Mouse (Mus musculus): Measurements from ENCODE around the gene Hoxb4. TPM values are rescaled to one million over a fixed set of nuclear protein-coding genes. Genes with fewer than 3 reads are reported as not detected.

The Hoxb4 gene
- polyA plus RNA-seq, 1 experiment from 2014 or later = not detected

DNA sequence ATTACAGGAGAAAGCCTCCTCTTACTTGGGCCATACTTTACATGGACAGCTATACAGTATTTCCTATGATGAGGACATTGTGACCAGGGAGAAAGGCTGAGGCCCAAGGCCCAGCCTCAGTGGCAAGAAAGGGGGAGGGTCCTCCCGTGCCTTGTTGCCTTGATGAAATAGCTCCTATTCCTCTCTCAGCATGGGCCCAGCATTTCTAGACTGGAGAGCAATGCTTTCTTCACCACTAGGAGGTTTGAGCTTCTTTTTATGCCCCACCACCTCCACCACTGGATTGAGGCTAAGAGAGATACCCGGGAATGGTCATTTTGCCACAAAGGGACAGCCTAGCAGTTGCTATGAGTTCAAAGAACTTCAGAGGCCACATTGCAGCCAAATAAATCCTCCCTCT is 21.1 kb upstream of the Hoxb4 start:
- Histone ChIP-seq H3K36me3 (replicated peaks) (no peaks in the 10 kb centered on the region), H3K4me3 (replicated peaks) (no peak overlapping the region), H3K9ac (no peak overlapping the region), H3K9me3 (no peaks in the 10 kb centered on the region), H3K4me1 (peaks cover 6% of the 10 kb centered on the region), H3K27me3 (peaks cover 100% of the 10 kb centered on the region), H3K27ac (no peak overlapping the region), H3K4me2 (no peak overlapping the region)
- 0% methylated on average over 2 of the region's 2 CpGs for WGBS
- ATAC-seq (ENCODE audit: low FRiP score) = no peak

DNA sequence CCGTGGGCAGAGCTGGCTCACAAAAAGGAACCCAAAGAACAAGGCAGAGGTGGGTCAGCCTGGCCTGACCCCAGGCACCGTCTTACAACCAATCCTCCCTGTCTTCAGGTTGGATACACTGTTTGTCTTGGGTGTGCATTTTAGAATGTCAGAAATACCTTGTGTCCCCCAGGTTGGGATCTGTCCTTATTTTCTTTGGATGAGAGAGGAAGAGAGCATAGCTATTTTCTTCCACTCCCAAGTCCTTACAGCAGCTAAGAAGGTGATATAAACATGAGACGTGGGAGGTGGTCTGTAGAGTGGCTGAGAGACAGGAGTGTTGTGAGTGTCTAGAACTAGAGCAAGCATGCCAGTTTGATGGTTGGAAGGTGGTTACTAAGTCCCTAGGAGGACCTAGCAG is 20.6 kb upstream of the Hoxb4 start:
- H3K27ac ChIP-seq = no peak overlapping the region

DNA sequence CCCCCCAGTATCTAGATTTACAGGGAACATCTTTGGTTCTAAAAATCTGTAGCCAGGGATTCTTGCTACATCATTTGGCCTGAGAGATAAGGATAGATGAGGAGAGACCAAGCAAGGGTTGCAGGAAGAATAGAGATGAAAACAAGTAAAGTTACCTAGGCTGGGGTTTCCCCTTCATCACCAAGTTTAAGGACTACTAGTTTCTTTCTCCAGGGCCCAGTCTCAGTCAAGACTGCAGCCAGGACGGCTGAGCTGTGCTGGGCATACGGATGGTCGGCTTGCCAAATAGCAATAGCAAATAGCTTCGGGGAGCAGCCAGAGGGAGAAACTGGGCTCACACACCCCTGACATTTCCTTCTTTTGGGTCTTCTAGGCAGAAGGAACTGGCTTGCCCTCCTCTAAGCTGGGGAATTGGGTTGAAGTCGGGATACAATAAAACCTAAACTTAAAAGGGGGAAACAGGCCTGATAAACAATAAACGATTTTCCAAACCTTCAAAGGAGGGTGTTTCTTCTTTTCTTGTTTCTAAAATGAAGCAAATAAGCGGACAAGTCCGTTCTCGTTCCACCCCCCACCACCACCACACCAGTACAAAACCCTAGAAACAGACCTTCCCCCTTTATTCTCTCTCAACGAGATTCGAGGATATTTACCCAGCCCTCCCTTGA is 20.0 kb upstream of the Hoxb4 start:
- WGBS = 4% methylated on average over 11 of the region's 11 CpGs
- H3K4me2 ChIP-seq = no peak overlapping the region
- no peak for ATAC-seq (ENCODE audit: low FRiP score)

More for the DNA sequence above, 20.6 kb upstream of the Hoxb4 start:
- Histone ChIP-seq H3K9me3 (no peaks in the 10 kb centered on the region), H3K36me3 (replicated peaks) (no peaks in the 10 kb centered on the region), H3K9ac (no peak overlapping the region), H3K4me2 (no peak overlapping the region), H3K27me3 (peaks cover 100% of the 10 kb centered on the region), H3K4me1 (peaks cover 6% of the 10 kb centered on the region), H3K4me3 (replicated peaks) (no peak overlapping the region)
- ATAC-seq (ENCODE audit: low FRiP score) = no peak
- WGBS = 3% methylated on average over 3 of the region's 3 CpGs

DNA sequence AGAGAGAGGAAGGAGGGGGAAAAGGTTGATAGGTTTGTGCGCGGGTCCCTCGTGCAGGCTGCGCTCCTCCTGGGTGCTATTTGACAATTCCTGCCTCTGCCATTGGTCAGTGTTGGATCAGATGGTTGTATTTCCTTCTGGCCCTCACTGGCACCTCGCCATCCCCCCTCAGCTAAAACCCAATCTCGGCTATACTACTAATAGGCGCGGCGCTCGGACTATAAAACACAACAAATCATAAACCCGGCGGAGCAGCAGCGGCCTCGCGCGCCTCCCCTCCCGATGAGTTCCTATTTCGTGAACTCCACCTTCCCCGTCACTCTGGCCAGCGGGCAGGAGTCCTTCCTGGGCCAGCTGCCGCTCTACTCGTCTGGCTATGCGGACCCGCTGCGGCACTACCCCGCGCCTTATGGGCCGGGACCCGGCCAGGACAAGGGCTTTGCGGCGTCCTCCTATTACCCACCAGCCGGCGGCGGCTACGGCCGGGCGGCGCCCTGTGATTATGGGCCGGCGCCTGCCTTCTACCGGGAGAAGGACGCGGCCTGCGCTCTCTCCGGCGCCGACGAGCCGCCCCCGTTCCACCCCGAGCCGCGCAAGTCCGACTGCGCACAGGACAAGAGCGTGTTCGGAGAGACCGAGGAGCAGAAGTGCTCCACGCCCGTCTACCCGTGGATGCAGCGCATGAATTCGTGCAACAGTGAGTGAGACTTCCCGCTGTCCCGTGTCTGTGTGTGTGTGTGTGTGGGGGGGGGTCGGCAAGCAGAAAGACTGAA is 19.0 kb upstream of the Hoxb4 start:
- H3K27ac ChIP-seq = no peak overlapping the region
- no peaks in the 10 kb centered on the region for H3K9me3 ChIP-seq
- peaks cover 15% of the 10 kb centered on the region for H3K4me1 ChIP-seq
- peaks cover 100% of the 10 kb centered on the region for H3K27me3 ChIP-seq
- H3K4me3 ChIP-seq (replicated peaks) = no peak overlapping the region; the same call in 1 of the 2 replicates
- no peaks in the 10 kb centered on the region for H3K36me3 ChIP-seq (replicated peaks)
- no peak overlapping the region for H3K4me2 ChIP-seq
- under 1% methylated on average over 66 of the region's 66 CpGs for WGBS
- ATAC-seq (ENCODE audit: low FRiP score) = no peak
- H3K9ac ChIP-seq = no peak overlapping the region

More for the DNA sequence above, 20.0 kb upstream of the Hoxb4 start:
- H3K9ac ChIP-seq = no peak overlapping the region
- H3K36me3 ChIP-seq (replicated peaks) = no peaks in the 10 kb centered on the region
- no peaks in the 10 kb centered on the region for H3K9me3 ChIP-seq
- H3K4me1 ChIP-seq = peaks cover 7% of the 10 kb centered on the region
- no peak overlapping the region for H3K27ac ChIP-seq
- peaks cover 100% of the 10 kb centered on the region for H3K27me3 ChIP-seq
- H3K4me3 ChIP-seq (replicated peaks) = no peak overlapping the region

DNA sequence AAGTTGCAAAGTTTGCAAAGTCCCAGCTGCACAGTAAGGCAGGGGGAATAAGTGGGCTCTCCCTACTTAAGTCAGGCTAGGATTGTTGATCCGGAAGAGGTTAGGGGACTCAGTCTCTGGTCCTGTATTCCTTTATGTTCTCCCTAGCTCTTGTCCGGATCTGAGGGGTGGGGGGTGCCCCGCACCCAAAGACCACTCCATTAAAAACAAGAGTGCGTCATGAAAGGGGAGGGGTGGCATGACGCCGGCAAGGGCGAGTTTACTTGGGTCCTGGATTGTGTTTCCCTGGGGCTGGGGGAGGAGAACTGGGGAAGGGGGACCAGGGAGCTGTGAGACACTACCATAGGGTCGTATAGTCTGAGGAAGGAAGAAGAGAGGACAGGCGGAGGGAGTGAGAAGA is 18.3 kb upstream of the Hoxb4 start:
- whole genome bisulfite sequencing = under 1% methylated on average over 9 of the region's 9 CpGs
- Histone ChIP-seq H3K4me1 (peaks cover 15% of the 10 kb centered on the region), H3K27me3 (peaks cover 100% of the 10 kb centered on the region), H3K9me3 (no peaks in the 10 kb centered on the region), H3K36me3 (replicated peaks) (no peaks in the 10 kb centered on the region), H3K27ac (no peak overlapping the region), H3K4me3 (replicated peaks) (no peak overlapping the region), H3K4me2 (no peak overlapping the region), H3K9ac (no peak overlapping the region)
- ATAC-seq (ENCODE audit: low FRiP score) = no peak

DNA sequence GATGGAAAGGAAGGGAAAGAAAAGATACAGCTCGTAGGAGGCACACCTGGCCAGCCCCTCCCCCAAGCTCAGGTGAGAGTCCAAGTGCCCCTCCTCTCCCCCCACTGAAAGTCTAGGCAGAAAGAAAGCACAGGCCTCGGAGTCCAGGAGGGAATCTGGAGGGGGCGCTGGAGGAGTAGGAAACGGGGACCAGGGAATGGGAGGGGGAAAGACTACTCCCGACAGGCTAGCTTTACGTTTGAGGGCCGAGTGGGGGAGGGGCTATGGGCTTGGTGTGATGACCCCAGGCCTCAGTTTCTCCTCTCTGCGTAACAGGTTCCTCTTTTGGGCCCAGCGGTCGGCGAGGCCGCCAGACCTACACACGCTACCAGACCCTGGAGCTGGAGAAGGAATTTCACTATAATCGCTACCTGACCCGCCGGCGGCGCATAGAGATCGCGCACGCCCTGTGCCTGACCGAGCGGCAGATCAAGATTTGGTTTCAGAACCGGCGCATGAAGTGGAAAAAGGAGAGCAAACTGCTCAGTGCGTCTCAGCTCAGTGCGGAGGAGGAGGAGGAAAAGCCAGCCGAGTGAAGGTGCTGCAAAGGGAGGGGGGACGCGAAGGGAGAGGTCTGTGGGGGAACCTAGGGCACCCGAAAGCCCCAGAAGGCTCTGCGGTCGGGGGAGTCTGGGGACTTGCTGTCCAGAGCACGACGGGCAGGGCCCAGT is 17.6 kb upstream of the Hoxb4 start:
- peaks cover 15% of the 10 kb centered on the region for H3K4me1 ChIP-seq
- H3K9me3 ChIP-seq = no peaks in the 10 kb centered on the region
- H3K4me3 ChIP-seq (replicated peaks) = no peak overlapping the region
- peaks cover 100% of the 10 kb centered on the region for H3K27me3 ChIP-seq
- no peak overlapping the region for H3K4me2 ChIP-seq
- H3K36me3 ChIP-seq (replicated peaks) = no peaks in the 10 kb centered on the region
- under 1% methylated on average over 35 of the region's 35 CpGs for WGBS
- no peak for ATAC-seq (ENCODE audit: low FRiP score)
- H3K27ac ChIP-seq = no peak overlapping the region
- no peak overlapping the region for H3K9ac ChIP-seq

DNA sequence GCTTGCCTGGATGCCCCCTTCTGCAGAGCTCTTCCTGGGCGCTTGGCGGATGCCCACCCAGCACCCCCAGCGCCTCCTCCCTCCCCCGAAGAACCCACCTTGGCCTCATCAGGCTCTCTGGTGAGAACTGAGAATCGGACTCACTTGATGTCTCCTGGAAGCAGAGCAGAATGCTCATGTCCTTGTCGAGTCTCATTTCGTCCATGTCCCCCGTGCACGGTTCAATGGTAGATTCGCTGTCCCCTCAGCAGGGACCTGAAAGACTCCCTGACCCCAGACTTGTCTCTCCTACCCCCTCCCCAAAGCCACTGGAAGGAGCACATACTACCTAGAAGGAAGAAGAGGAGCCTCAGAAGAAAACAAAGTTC is 17.0 kb upstream of the Hoxb4 start:
- Histone ChIP-seq H3K27me3 (peaks cover 100% of the 10 kb centered on the region), H3K4me2 (no peak overlapping the region), H3K9me3 (no peaks in the 10 kb centered on the region), H3K4me3 (replicated peaks) (no peak overlapping the region), H3K9ac (no peak overlapping the region), H3K27ac (no peak overlapping the region), H3K4me1 (peaks cover 15% of the 10 kb centered on the region), H3K36me3 (replicated peaks) (no peaks in the 10 kb centered on the region)
- no peak for ATAC-seq (ENCODE audit: low FRiP score)
- under 1% methylated on average over 8 of the region's 10 CpGs for WGBS

DNA sequence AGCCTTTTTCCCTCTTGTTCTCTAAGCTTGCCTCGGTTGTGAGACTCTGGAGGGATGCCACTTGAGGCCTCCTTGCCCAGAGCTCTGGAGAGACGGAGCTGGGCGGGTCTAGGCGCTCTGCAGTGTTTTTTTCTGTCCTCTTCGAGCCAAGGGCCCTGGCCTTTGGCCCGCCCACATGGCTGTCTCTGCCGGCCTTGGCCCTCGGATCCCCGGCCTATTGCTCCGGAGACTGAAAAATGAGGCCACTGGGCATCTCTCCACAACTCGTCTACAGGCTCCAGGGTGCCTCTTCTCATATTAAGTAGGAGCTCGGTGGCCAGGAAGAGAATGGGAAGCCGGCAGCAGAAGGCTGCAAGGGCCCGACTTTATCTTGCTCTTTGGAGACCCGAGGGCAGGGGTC is 16.2 kb upstream of the Hoxb4 start:
- no peak for ATAC-seq (ENCODE audit: low FRiP score)
- peaks cover 15% of the 10 kb centered on the region for H3K4me1 ChIP-seq
- H3K36me3 ChIP-seq (replicated peaks) = no peaks in the 10 kb centered on the region
- peaks cover 100% of the 10 kb centered on the region for H3K27me3 ChIP-seq
- H3K9me3 ChIP-seq = no peaks in the 10 kb centered on the region
- H3K9ac ChIP-seq = no peak overlapping the region
- under 1% methylated on average over 15 of the region's 15 CpGs for WGBS
- no peak overlapping the region for H3K4me2 ChIP-seq
- H3K4me3 ChIP-seq (replicated peaks) = no peak overlapping the region
- no peak overlapping the region for H3K27ac ChIP-seq

DNA sequence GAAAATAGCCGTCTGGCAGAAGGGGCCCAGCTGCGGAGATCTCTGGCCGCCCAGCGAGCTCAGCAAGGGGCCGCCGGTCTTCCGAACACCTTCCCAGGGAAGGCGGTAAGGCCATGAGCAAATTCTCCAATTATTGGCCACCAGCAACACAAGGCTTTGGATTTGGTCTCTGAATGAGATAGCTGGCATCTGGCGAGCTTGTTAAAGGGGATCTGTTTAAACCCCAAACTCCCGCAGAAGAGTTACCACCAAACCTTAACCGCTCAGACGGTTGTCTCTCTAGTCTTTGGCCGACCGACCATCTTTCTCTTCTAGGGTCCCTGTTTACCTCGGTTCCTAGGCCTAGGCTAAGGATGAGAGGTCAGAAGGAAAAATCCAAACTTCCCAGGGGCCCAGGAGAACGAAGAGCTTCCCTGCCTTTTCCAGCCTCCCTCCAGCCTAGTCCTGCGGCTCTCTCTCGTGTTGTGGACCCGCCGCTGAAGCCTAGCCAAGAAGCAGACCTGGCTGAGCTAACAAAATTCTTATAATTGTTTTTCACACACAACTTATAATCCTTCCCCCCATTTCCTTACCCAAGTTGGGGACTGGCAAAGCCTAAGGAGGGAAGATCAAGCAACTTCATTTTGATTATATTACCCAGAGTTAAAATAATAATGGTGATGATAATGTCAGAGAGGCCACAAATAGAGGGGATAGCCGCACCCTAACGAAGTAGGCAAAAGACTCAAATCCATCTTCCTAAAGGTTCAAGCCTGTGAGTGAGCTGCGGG is 15.5 kb upstream of the Hoxb4 start:
- Histone ChIP-seq H3K9ac (no peak overlapping the region), H3K27me3 (peaks cover 100% of the 10 kb centered on the region), H3K9me3 (no peaks in the 10 kb centered on the region), H3K27ac (no peak overlapping the region), H3K4me2 (no peak overlapping the region), H3K36me3 (replicated peaks) (no peaks in the 10 kb centered on the region), H3K4me1 (peaks cover 15% of the 10 kb centered on the region), H3K4me3 (replicated peaks) (no peak overlapping the region)
- WGBS = 4% methylated on average over 23 of the region's 23 CpGs
- no peak for ATAC-seq (ENCODE audit: low FRiP score)

DNA sequence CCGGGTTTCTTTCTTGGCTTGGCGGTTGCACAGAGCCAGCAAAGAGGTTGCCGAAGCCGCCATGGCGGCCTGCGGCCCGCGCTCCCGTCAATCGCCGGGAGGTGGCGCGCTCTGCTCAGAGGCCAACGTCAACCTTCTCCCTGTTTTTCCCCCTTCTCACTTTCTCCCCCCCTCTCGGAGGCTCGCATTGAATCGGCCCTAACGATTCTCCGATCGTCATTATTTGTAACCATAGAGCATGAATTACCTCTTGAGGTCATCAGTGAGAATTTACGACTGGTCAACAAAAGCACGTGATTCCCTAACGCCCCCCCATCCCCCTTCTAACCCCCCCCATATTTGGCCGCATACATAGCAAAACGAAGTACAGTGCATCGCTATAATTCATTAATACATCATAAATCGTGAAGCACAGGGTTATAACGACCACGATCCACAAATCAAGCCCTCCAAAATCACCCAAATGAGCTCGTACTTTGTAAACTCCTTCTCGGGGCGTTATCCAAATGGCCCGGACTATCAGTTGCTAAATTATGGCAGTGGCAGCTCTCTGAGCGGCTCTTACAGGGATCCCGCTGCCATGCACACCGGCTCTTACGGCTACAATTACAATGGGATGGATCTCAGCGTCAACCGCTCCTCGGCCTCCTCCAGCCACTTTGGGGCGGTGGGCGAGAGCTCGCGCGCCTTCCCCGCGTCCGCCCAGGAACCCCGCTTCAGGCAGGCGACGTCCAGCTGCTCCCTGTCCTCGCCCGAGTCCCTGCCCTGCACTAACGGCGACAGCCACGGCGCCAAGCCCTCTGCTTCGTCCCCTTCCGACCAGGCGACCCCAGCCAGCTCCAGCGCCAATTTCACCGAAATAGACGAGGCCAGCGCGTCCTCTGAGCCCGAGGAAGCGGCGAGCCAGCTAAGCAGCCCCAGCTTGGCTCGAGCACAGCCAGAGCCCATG is 14.6 kb upstream of the Hoxb4 start, which contains the start of gene Hoxb5:
Hoxb5 (plus strand) TSS at position 186 of the 949 bp plus-strand sequence.
- WGBS = under 1% methylated on average over 69 of the region's 69 CpGs
- Histone ChIP-seq H3K4me1 (peaks cover 15% of the 10 kb centered on the region), H3K4me3 (replicated peaks) (no peak within 1 kb of the TSS; the same call in 1 of the 2 replicates), H3K9ac (no peak within 1 kb of the TSS), H3K4me2 (no peak within 1 kb of the TSS), H3K27me3 (peaks cover 100% of the 10 kb centered on the region), H3K36me3 (replicated peaks) (no peaks in the 10 kb centered on the region), H3K27ac (no peak within 1 kb of the TSS), H3K9me3 (no peaks in the 10 kb centered on the region)
- ATAC-seq (ENCODE audit: low FRiP score) = no peak

Data from forebrain, embryonic 12.5 days (tissue).